Mouse (Mus musculus) forebrain, postnatal 0 days (tissue): ENCODE results near the gene Golm1. TPM values are rescaled to one million over a fixed set of nuclear protein-coding genes. Genes with fewer than 3 reads are reported as not detected.

ENCODE experiments used
- ATAC-seq: fragments of 200-750 bp; cut with Nextera tagmentation; 2 replicates; pipeline ENCODE4 v1.8.0; 2017; ENCODE audit warnings: mild to moderate bottlenecking, moderate library complexity
- DNase-seq: peaks from one replicate; pipeline ENCODE4 v3.0.0-alpha.2; 2015
- H3K27ac ChIP-seq: fragments of 300-500 bp; sonication (generic); 2 replicates; pipeline ENCODE4 v1.5.1; 2014; ENCODE audit warnings: low read depth, mild to moderate bottlenecking, antibody characterized with exemption, low read length, moderate library complexity, mixed read lengths
- H3K27me3 ChIP-seq: fragments of 300-500 bp; sonication (generic); 2 replicates; pipeline ENCODE4 v1.6.1; 2014; ENCODE audit warnings: mild to moderate bottlenecking, low read length, mixed read lengths; ENCODE audit not compliant: insufficient read depth
- H3K36me3 ChIP-seq: fragments of 300-500 bp; sonication (generic); 2 replicates; pipeline ENCODE4 v1.6.1; 2014; ENCODE audit warnings: mild to moderate bottlenecking, moderate library complexity; ENCODE audit not compliant: insufficient read depth
- H3K4me1 ChIP-seq: fragments of 300-500 bp; sonication (generic); 2 replicates; pipeline ENCODE4 v1.6.1; 2014; ENCODE audit warnings: antibody characterized with exemption; ENCODE audit not compliant: insufficient read depth
- H3K4me2 ChIP-seq: fragments of 300-500 bp; sonication (generic); 2 replicates; pipeline ENCODE4 v1.6.1; 2014; ENCODE audit warnings: low read depth, mild to moderate bottlenecking, moderate library complexity
- H3K4me3 ChIP-seq: fragments of 300-500 bp; sonication (generic); 2 replicates; pipeline ENCODE4 v1.5.1; 2014; ENCODE audit warnings: low read depth, low read length, mixed read lengths
- H3K9ac ChIP-seq: fragments of 300-500 bp; sonication (generic); 2 replicates; pipeline ENCODE4 v1.6.1; 2014; ENCODE audit warnings: mild to moderate bottlenecking
- H3K9me3 ChIP-seq: fragments of 300-500 bp; sonication (generic); 2 replicates; pipeline ENCODE4 v1.6.1; 2016; ENCODE audit warnings: low read length
- CTCF ChIP-seq: sonication (generic); IDR thresholded peaks from 2 replicates; pipeline ENCODE4 v1.5.1; 2016; ENCODE audit warnings: antibody characterized with exemption, control low read depth, low read depth
- WGBS: fragments of 180-500 bp; shearing (Covaris S2); extraction: QIAGEN DNeasy Blood & Tissue Kit; methylation state at CpG from one replicate; pipeline ENCODE4 v1.1.7; 2014; 5-methylcytosine and 5-hydroxymethylcytosine counted together
- polyA plus RNA-seq: library from polyadenylated mRNA; unstranded; fragments of >200 nt; fragmentation: Nextera tagmentation; extraction: Ambion mirVana; gene quantifications from 2 replicates; pipeline ENCODE4 v1.2.1, GENCODE M21; 2015
- total RNA-seq: library from RNA; depleted of rRNA; stranded (reverse); fragments of >200 nt; gene quantifications from 2 replicates; pipeline ENCODE4 v1.2.3, GENCODE M21; 2014

Golm1 gene
- total and polyA plus RNA-seq, 2 experiments from 2014 or later = 18.6 to 23.2 TPM

DNA sequence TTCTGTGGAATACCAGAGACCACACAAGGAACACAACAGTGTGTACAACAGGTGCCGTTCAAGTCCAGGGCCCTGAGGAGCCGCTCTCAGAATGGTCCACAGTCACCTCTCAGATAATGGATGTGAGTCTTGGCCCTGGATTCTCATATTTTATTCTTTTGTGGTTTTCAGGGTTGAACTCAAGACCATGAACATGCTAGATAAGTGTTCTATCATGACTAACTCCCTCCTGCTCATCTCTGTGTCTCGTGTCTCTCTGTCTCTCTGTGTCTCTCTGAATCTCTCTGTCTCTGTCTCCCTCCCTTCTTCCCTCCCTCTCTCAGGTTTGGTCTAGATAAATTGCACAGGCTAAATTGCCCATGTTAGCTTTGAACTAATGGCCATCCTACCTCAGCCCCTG, 14.2 kb upstream of the Golm1 start:
- Histone ChIP-seq H3K4me1 (no peaks in the 10 kb centered on the region), H3K36me3 (no peaks in the 10 kb centered on the region), H3K27ac (no peak overlapping the region), H3K4me2 (no peak overlapping the region), H3K4me3 (no peak overlapping the region), H3K9ac (no peak overlapping the region), H3K27me3 (no peaks in the 10 kb centered on the region), H3K9me3 (no peaks in the 10 kb centered on the region)
- no peak for ATAC-seq
- 89% methylated on average over 3 of the region's 3 CpGs for WGBS
- TF ChIP-seq CTCF = no peak
- DNase-seq = no peak

DNA sequence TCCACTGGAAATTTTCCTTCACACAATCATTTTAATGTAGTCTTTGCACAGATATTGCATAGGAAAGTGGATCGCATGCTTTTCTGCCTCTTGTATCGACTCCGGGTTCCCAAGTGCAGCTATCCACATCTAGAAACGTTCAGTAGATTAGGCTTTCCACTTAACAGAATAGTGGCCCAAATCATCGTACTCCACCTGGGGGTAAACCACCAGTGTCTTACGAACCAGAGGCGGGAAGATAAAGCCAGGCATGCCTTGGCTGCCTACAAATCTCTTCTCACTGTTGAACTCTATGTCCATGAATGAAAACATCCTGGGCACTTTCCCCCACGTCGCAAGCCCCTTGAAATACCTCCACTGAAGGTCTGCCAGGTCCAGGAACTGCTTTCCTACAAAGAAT, 13.7 kb upstream of the Golm1 start:
- H3K27me3 ChIP-seq = no peaks in the 10 kb centered on the region
- H3K9me3 ChIP-seq = no peaks in the 10 kb centered on the region
- WGBS = 88% methylated on average over 9 of the region's 9 CpGs
- no peak overlapping the region for H3K9ac ChIP-seq
- no peak overlapping the region for H3K4me2 ChIP-seq
- DNase-seq (no peak), ATAC-seq (no peak)
- no peak for TF ChIP-seq CTCF
- no peak overlapping the region for H3K4me3 ChIP-seq
- no peaks in the 10 kb centered on the region for H3K36me3 ChIP-seq
- H3K27ac ChIP-seq = no peak overlapping the region
- no peaks in the 10 kb centered on the region for H3K4me1 ChIP-seq

- ATAC-seq = no peak
- Histone ChIP-seq H3K9ac (no peak overlapping the region), H3K4me1 (no peaks in the 10 kb centered on the region), H3K27ac (no peak overlapping the region), H3K4me2 (no peak overlapping the region), H3K4me3 (no peak overlapping the region), H3K9me3 (no peaks in the 10 kb centered on the region), H3K27me3 (no peaks in the 10 kb centered on the region), H3K36me3 (no peaks in the 10 kb centered on the region)
- no peak for DNase-seq
- 75% methylated on average over 13 of the region's 13 CpGs for WGBS
- TF ChIP-seq CTCF = no peak
Observed at GRCm38 (mm10) chr13:59688338-59688770, 12.7 kb upstream of the Golm1 start.

DNA sequence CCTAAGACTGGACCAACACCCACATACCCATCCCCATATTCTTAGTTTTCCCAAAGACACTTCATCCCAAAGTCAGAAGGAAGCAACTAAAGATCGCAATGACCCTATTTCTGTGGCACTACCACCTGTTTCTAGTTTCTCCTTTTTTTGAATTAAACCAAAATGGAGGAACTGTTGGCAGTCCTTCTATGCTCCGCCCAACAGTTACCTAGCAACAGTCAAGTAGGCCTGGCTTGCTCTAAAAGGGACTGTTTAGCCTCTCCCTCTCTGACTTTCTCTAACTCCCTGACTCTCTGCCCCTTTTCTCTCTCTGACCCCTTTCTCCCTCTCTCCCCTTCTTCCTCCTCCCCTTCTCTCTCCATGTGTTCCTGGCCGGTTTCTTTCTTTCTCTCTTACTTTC, 9.6 kb upstream of the Golm1 start:
- no peak for TF ChIP-seq CTCF
- ATAC-seq = no peak
- no peaks in the 10 kb centered on the region for H3K36me3 ChIP-seq

GRCm38 (mm10) chr13:59682629-59683028, 7.0 kb upstream of the Golm1 start:
- H3K4me1 ChIP-seq = no peaks in the 10 kb centered on the region
- no peak overlapping the region for H3K9ac ChIP-seq
- H3K4me2 ChIP-seq = no peak overlapping the region
- DNase-seq = no peak
- no peak overlapping the region for H3K4me3 ChIP-seq
- 39% methylated on average over 7 of the region's 7 CpGs for WGBS
- H3K27ac ChIP-seq = no peak overlapping the region
- no peak for TF ChIP-seq CTCF
- ATAC-seq = no peak
- H3K36me3 ChIP-seq = no peaks in the 10 kb centered on the region
- H3K27me3 ChIP-seq = no peaks in the 10 kb centered on the region
- H3K9me3 ChIP-seq = no peaks in the 10 kb centered on the region

More for the DNA sequence above, 9.6 kb upstream of the Golm1 start:
- Histone ChIP-seq H3K9ac (no peak overlapping the region), H3K4me3 (no peak overlapping the region), H3K4me2 (no peak overlapping the region), H3K27ac (no peak overlapping the region), H3K27me3 (no peaks in the 10 kb centered on the region), H3K9me3 (no peaks in the 10 kb centered on the region), H3K4me1 (no peaks in the 10 kb centered on the region)
- DNase-seq = no peak
- 80% methylated on average over 3 of the region's 3 CpGs for WGBS

DNA sequence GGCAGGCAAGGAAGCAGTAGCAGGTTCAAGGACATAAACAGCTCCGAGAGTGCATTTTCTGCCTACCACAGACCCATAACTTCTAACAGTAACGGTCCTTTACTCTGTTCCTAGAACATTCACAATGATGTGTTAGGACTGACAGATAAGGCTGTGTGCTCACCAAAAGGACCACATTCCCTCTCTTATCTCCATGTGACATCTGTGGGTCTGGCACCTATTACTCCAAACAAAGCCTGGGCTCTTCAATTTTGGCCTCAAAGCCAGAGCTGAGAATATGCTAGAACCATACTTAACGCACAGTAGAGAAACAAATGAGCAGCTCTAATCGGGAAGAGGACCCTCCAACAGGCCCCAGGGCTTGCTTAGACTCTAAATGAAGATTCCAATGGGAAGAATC, 4.3 kb upstream of the Golm1 start:
- no peak overlapping the region for H3K27ac ChIP-seq
- 73% methylated on average over 4 of the region's 4 CpGs for WGBS
- no peak for TF ChIP-seq CTCF
- no peak overlapping the region for H3K9ac ChIP-seq
- ATAC-seq = no peak
- DNase-seq = no peak
- H3K36me3 ChIP-seq = no peaks in the 10 kb centered on the region
- no peak overlapping the region for H3K4me2 ChIP-seq
- H3K27me3 ChIP-seq = no peaks in the 10 kb centered on the region
- no peaks in the 10 kb centered on the region for H3K9me3 ChIP-seq
- H3K4me3 ChIP-seq = no peak overlapping the region
- no peaks in the 10 kb centered on the region for H3K4me1 ChIP-seq

DNA sequence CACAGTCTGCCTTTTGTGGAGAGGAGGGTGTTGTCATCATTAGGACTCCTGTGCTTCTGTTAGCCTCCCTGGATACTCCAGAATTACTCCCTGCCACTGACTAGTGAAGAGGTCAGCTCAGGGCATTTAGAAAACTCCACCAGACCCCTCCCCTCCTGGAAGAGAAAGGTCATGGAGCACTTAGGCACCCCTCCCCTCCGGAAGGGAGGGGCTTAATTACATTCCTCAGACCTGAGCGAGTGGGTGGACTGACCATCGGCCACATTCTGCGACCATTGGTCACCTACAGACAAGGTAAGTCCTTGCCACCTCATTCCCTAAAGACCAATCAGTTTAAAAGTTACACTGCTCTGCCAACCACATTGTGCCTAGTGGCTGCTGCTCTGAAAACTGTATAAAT, 3.7 kb upstream of the Golm1 start:
- Histone ChIP-seq H3K36me3 (no peaks in the 10 kb centered on the region), H3K4me3 (no peak overlapping the region), H3K4me1 (no peaks in the 10 kb centered on the region), H3K9me3 (no peaks in the 10 kb centered on the region), H3K4me2 (no peak overlapping the region), H3K27ac (no peak overlapping the region), H3K27me3 (no peaks in the 10 kb centered on the region), H3K9ac (no peak overlapping the region)
- ATAC-seq = no peak
- DNase-seq = no peak
- no peak for TF ChIP-seq CTCF
- 60% methylated on average over 4 of the region's 4 CpGs for WGBS
